Mouse (Mus musculus) brain, adult 2 months (tissue): ENCODE results near the gene Tmub1.
"Not testable (repeated sequence)": the region's sequence is repeated elsewhere in the genome, so short reads cannot be mapped to it uniquely, and the experiment has no call there.

Experiments used
- DNase-seq: peaks from one replicate; pipeline ENCODE4 v3.0.0; 2011; ENCODE audit warnings: low read depth, low spot score

The Tmub1 gene

DNA sequence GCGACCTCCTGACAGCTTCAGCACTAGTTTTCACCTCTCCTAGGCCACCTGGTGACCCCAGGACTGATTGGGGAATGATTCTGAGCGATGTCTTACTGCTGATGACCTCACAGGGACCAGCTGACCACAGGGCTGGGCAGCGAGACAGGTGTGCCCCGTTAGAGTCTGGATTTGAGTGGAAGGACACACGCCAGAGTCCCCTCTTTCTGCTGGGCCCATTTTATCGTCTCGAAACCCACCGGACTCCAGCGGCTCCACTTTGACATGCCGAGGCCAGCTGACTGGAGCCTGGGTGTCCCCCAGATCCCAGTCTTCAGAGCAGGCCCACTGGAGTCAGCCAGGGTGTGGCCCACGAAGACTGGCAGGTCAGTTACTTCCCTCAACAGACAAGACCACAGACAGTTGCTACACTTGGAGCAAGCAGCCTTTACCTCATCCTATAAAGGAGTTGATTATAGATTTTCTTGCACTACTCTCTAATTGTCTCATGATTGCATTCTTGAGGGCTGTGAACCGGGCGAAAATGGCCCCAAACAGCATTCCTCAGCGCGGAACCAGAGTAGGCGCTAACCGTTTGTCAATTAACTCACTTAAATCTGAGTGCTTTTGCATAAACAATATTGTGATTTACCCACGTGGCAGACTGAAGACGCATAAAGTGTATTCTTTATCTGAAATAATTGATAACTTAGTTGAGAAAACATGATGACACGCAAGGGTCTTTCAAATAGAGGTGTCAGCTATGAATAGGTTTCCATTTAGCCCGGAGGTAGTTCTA is 23.5 kb downstream of the Tmub1 start:
- DNase-seq = no peak

DNA sequence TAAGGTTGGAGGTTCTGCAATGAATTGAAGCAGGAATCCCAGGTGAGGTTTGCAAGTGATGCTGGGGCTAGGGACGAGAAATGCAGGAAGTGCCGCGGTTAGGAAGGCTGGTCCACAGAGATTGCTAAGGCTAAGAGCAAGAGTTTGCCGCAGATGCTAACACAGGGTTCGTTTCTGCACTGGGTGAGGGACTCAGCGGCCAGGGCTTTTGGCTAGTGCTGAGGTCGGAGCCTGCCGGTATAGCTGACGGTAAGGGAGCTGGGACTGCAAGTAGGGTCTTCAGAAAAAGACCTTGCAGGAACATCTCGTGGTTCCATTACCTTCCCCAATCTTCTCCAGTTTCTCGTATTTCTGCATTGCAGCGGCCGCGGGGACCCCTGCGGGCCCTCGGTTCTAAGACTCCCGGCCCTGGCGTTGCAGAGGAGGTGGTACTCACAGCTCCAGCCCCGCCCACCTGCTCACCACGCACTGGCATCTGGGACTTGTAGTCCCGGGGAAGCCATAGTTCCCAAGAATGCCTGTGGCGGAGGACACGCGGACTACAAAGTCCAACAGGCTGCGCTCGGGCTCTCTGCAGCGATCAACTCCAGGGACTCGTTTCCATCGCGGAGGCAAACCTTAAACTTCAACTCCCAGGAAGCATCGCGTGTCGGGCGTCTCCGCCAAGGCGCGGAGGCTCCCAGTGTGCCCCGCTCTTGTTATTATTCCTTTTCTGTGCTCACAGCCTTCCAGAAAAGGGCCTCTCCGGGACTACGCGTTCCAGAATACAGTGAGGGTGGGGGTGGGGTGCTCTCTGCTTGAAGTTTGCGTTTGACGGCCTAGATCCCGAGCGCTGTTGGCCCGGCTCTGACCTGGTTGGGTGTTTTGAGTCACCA is 24.3 kb downstream of the Tmub1 start, which contains the start of the genes Cdk5 and Slc4a2:
Gene Cdk5 (minus strand): TSS at position 402 of the 875 bp plus-strand sequence.
Gene Slc4a2 (plus strand): TSS at position 709 of the 875 bp plus-strand sequence.
- peak; percentile 100 for DNase-seq

DNA sequence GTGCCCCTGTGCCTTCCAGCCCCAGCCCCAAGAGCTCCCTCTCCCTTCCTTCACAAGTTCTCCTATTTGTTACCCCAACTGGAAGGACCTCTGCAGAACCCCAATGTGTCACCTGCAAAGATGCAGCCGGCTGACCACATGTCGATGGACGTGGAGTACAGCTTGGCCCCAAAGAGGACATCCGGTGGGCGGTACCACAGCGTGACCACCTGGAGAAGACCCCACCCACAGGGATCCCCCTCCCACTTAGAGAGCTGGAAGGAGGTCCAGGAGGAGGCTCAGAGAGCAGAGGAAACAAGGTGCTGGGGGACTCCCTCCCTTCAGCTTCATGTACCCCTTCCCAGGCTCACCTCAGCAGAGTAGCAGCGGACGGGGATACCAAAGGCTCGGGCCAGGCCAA is 27.3 kb downstream of the Tmub1 start:
- DNase-seq = no peak

DNA sequence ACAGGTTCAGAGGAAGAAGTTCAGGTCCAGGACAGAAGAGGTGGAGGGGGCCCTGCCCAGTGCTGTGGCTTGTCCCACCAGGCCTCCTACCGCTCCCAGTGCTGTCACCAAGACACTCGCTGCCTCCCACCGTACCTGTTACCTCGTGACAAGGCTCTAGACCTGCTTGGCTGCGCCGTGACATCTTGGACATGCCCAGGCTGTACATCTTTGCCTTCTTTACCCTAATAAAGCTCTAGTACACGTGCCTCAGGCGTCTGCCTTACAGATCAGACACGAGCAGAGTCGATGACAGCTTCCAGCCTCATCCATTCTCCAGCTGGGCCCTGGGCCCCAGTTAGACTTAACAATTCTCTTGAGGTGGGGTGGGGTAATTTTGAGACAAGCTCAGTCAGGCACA is 30.1 kb downstream of the Tmub1 start:
- no peak for DNase-seq

DNA sequence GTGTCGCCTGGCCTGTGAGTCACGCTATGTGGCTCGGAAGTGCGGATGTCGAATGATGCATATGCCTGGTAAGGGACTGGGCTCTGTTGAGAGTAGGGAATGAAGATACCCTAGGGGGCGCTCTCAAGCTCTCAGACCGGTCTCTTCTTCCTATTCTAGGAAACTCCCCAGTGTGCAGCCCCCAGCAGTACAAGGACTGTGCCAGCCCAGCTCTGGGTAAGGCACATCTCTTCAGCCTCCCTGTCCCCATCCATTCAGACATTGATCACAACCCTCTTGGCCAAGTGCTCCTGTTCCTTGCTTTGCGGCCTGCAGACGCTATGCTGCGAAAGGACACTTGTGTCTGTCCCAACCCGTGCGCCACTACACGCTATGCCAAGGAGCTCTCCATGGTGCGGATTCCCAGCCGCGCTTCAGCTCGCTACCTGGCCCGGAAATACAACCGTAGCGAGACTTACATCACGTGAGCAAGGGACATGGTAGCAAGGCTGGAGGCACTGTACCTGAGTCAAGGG is 31.4 kb downstream of the Tmub1 start:
- DNase-seq = peak; percentile 90

DNA sequence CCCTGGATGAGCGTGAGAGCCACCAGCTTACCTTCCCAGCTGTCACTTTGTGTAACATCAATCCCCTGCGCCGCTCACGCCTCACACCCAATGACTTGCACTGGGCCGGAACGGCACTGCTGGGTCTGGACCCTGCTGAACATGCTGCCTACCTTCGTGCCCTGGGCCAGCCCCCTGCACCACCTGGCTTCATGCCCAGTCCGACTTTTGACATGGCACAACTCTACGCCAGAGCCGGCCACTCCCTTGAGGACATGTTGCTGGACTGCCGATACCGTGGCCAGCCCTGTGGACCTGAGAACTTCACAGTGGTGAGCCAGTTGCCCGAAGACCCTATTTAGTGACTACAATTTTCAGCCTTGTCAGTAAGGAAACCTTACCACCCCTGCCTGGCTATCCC is 33.7 kb downstream of the Tmub1 start:
- DNase-seq = no peak

DNA sequence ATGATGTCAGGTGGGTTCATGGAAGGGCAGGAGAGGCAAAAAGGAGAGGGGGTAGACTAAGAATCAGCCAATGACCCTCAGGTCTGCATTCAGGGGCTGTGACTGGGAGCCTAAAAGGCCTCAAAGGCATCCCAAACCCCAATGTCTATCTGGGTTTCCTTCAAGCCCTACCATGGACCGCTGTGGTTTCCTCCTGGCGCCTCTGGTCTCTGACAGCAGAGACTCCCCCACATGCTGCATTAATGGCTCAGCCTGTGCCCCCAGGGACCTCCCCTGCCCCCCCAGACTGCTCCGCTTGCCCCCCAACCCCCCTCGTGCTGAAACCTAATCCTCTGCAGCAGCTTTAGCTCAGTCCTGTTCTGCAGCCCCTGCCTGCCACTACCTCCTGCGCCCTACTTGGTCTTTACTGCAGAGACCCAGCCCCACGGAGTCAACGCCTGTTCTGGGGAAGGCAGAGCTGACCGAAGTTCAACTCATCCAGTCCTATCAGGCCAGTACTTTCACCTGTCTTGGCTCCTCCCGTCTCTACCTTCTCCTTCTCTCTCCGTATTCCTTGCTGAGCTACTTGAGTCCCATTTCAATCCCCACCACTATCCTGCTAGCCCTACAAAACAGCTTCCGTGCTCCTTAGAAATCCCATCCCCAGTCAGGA is 34.5 kb downstream of the Tmub1 start, which contains the start of gene Asic3:
Gene Asic3 (plus strand): TSS at position 351 of the 652 bp plus-strand sequence.
- DNase-seq = no peak

DNA sequence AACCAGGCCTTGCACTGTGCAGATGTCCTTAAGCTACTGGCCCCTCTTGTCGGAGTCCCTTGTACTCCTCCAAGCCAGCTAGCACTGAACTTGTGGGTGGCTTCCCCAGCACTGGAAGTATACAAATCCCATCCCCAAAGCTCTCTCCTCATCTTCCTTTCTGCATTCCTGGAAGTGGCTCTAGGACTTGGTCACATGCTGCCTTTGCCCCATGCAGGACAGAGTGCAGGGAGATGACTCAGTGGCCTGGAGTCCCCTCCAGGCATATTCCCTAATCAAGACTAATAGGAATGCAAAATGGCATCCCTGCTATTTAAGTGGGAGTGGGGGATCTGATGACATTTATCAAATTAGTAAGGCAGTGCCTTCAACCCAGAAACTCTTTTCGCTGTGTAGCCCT is 35.6 kb downstream of the Tmub1 start:
- no peak for DNase-seq

DNA sequence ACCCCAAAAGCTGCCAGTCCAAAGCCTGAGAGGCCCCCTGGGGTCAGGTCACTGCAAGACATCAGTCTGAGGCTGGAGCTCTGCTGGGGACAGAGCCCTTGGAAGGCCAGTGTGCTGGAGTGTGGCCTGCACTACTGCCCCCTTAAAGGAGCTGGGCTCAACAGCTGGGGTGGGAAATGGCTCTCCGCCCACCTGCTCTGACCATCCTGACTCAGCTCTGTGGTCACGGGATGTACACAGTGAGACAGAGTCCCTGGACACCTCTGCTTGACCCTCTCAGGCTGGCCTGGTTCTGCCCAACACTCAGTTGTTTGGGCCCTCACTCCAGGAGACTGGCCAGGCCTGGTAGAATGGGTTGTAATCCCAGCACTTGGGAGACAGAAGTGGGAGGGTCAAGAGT is 38.2 kb downstream of the Tmub1 start:
- DNase-seq = no peak

DNA sequence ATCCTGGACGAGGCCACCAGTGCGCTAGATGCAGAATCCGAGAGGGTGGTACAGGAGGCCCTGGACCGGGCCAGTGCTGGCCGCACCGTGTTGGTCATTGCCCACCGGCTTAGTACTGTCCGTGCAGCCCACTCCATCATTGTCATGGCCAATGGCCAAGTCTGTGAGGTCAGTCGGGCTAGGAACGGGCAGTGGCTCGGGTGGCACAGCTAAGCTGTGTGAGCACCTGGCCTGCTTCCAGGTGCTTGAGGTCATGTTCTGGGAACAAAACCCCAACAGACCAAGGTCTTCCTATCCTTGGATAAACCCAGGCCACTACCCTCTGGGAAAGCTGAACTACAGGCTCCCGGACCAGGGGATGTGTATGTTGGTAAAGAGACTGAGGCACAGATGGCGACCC is 39.0 kb downstream of the Tmub1 start:
- peak; percentile 70 for DNase-seq

DNA sequence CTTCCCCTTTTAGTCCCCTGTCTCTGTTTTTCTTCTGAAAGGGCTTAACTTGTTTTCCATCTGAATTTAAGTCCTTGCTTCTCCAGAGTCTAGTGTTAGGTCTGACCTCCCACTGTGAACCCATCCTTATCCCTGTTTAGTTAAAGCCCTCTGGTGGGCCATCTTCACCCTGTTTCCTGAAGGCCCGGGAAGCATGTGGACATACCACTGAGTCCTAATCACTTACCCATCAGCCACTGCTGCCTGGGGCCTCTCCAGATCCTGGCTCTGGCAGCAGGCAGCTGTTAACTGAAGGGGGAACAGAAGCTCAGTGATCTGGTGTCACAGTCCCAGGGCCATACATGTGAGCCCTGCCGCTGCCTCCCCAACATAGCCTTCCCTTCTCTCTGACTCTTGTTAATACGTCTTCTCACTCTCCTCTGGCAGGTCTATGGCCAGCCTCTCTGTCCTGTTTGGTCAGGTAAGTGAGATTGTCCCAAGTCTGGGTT is 42.2 kb downstream of the Tmub1 start:
- DNase-seq = no peak

DNA sequence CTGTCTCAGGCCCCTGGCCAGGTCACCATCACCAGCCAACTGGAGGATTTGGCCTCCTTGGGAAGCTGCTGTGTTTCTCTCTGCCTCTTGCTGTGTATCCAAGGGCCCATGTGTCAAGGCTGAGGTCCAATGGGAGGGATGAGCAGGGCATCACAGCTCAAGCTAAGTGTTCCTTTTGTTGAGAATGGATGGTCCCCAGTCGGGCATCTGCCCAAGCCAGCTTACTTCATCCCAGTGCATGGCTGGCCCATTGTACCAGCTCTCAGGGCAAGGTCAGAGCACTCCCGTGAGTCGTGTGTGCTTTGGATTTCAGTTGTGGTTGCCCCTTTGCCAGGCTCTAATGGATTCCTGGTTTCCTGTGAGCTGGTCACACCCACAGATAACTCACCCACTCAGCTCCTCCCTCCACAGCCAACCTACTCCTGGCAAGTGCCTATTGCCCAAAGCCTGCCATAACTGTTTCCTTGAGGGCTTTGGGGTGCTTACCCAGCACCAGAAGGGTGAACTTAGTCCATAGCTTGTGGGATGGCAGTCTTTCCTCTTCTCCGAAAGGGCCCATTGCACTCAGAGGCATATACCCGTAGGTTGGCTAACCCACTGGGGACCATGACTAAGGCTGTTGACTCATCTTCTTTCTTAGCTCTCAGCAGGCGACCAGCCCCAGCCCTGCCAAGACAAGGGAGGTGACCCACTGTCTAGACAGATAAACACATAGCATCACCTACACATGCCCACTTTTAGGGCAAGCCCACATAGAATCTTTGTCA is 42.9 kb downstream of the Tmub1 start:
- DNase-seq = peak; percentile 83

DNA sequence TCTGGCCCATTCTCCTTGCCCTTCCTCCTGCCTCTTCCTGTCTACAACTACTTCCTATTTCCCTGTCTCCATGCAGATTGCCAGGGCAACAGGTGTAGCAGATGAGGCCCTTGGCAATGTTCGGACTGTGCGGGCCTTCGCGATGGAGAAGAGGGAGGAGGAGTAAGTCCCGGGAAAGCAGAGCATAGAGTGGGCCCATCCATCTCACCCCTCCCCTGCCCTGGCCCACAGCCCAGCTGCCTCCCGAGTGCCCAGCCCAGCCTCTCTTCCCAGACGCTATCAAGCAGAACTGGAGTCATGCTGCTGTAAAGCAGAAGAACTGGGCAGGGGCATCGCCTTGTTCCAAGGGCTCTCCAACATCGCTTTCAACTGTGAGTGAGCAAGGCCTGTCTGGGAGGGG is 45.7 kb downstream of the Tmub1 start:
- peak; percentile 37 for DNase-seq

DNA sequence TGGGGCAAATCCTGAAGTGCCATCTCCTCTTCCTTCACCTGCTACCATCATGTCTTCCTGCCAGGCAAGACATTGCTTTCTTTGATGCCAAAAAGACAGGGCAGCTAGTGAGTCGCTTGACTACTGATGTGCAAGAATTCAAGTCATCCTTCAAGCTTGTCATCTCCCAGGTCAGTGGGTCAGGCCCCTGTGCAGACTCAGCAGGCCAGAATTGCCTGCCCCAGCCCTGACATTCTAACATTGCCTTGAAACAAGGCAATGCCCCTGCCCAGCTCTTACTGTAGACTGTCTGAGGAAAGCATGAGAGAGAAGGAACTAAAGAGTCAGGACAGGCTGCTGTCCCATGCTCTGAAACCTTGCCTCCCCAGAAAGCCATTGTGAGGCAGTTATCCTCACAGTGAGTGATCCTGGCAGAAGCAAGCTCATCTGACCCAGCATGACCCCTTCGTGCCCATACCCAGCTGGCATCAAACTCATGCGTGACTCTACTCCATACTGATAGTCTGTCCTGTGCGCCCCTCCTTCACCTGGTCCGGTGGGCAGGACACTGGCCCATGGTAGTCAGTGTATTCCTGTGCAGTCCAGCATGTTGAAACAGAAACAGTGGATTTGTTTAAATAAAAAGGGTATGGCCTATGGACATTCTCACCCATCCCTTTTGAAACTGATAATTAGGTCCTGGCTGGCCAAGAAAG is 46.6 kb downstream of the Tmub1 start:
- no peak for DNase-seq

DNA sequence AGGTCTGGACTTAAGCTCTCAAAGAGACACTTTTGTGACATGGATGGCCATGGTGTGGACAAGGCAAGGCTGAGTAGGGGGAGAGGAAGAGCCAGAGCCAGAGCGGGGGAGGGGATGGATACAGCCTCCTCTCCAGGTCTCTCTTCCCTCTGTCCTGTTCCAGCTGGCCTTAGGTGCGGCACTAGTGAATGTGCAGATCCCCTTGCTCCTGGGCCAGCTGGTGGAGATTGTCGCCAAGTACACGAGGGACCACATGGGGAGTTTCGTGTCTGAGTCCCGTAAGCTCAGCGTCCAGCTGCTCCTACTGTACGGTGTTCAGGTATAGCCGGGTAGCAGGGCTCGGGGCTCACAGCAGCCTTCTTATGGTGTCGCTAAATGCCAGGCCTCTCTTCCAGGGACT is 47.3 kb downstream of the Tmub1 start:
- DNase-seq = peak; percentile 22

DNA sequence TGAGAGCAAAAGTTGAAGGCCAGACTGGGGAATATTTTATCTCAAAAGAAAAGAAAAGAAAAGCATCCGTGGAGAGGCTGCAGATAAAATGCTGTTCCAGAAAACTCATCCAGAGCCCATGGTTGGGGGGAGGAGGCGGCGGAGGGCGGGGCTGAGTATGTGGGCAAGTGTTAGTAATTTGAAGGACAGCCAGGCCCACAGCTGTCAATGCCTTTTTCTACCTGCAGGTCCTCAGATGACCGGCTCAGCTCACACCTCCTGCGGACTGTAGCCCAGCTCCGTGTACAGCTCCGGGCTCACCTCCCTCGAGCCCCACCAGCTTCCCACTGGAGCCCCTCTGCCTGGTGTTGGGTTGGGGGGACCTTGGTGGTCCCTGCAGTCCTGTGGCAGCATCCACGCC is 48.0 kb downstream of the Tmub1 start:
- no peak for DNase-seq

DNA sequence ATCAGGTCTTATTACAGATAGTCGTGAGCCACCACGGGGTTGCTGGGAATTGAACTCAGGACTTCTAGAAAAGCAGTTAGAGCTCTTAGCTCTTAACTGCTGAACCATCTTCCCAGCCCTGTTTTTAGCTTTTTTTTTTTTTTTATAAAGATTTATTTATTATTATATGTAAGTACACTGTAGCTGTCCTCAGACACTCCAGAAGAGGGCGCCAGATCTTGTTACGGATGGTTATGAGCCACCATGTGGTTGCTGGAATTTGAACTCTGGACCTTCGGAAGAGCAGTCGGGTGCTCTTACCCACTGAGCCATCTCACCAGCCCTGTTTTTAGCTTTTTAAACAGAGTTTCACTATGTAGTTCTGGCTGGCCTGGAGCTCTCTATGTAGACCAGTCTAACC is 51.4 kb downstream of the Tmub1 start:
- not testable (repeated sequence) for DNase-seq
